Mouse (Mus musculus): Measurements from ENCODE around the gene Stk38l. TPM values are rescaled to one million over a fixed set of nuclear protein-coding genes. Genes with fewer than 3 reads are reported as not detected.

The Stk38l gene
- 1.3 and 2.9 TPM in 2 replicates for total RNA-seq (2017)

- peak; percentile 95 for ATAC-seq (replicated peaks; ENCODE audit: low read depth, poor library complexity, severe bottlenecking)
Measured at GRCm38 (mm10) chr6:146724581-146725383, at the start of gene Stk38l. Stk38l (plus strand) TSS chr6:146724995.

DNA sequence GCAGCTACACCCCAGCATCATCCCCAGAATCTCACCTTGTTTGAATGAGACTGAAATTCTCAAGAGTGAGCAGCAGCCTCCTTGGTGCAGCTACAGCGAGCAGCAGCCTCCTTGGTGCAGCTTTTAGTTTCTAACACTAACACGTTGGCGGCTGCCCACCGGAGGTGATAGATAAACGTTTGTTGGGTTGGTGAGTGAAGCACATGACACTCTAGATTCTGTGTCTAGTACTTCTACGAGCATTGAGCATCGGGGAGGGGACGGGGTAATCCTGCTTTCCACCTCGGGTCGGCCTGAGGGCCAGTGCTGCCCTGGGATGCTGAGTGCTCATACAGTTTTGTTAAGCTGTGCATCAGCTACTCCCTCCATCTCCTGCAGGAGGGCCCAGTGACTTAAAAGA is 47.9 kb upstream of the Stk38l start:
- ATAC-seq (replicated peaks; ENCODE audit: low read depth, poor library complexity, severe bottlenecking): no peak

DNA sequence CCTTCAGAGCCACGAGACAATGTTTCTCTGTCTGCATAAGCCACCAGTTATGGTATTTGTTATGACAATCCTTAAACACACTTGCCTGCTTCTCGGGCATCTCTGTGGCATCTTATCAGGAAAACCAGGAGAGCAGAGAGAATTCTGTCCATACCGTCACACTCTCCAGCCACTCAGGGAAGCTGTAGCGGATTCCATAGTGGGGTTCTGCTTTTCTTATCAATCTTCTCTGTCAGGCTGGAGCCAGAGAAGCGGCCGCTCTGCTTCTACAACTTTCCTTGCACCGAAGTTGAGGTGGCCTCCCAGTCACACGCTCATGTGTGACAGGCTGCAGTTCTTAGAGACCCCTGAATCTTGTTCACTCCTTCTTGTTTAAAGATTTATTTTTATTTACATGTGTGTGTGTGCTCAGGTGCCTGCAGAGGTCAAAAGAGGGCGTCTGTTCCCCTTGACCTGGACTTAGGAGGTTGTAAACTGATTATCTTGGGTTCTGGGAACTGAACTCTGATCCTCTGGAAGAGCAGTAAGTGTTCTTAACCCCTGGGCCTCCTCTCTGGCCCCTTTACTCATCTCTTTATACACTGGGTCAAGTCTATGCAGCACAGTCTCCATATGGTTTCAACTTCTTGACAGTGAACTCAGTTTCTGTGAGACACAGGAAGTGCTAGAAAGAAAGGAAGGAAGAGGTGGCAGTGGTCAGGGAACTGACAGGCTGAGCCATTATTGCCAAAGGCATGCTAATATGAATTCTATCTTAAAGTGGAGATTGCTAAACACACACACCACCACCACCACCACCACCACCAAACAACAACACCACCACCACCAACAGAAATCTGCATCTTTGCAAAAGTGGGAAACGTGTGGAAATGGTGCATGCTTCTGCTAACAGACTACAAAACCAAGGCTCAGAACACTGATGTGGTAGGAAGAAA is 46.4 kb upstream of the Stk38l start:
- ATAC-seq (replicated peaks; ENCODE audit: low read depth, poor library complexity, severe bottlenecking): peak; percentile 34; the same call in 1 of the 2 replicates

GRCm38 (mm10) chr6:146683881-146684280 is 40.9 kb upstream of the Stk38l start:
- ATAC-seq (replicated peaks; ENCODE audit: low read depth, poor library complexity, severe bottlenecking): no peak

DNA sequence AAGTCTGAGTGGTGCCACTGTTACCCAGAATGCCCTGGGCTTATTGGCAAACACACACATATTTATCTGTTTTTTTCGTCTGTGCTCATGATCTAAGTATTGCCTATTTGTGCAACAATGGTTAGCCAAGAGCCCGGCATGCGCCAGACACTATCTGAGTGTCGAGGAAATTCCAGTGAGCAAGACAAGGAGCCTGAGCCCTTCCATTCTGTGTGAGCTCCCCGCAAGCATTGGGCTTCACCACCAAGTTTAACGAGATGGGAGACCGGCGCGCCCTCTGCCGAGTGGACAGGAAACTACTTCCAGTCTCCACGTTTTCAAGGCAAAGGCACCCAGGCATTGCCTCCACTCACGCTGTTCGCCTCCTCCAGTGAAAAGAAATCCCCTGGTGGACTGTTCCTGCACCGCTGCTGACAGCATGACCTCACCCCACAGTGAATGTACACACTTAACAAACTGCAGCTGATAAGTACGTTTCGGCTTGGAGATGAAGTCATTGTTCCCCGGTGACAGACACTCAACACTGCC is 39.0 kb upstream of the Stk38l start:
- ATAC-seq (replicated peaks; ENCODE audit: low read depth, poor library complexity, severe bottlenecking): peak; percentile 40

DNA sequence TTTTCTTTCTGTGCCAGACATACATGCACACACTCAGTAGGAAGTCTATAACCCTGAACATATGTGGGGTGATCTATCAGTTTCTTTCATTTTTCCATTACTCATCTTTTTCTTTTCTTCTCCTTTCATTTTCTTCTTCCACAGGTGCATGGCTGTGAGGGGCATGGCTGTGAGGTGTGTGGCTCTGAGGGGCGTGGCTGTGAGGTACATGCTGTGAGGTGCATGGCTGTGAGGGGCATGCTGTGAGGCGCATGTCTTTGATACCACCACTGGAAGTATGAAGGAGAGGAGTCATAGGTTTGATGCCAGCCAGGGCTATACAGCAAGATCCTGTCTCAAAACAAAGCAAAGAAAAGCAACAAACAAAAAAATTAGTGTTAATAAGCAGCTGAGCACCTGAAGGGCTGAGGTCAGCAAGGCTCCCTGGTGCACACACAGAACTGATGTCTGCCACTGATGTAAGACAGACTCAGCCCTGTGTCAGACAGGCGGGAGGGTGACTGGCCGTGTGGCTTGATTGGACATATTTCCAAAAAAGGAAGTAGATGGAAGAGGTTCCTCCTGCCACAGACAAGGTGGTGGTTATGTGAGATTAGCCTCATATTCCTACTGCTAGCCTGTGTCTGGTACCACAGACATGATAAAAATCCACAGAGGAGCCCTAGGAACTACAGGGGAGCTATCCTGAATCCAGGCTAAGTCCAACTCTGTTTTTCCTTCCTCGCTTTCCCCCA is 38.2 kb upstream of the Stk38l start:
- ATAC-seq (replicated peaks; ENCODE audit: low read depth, poor library complexity, severe bottlenecking): peak; percentile 98

DNA sequence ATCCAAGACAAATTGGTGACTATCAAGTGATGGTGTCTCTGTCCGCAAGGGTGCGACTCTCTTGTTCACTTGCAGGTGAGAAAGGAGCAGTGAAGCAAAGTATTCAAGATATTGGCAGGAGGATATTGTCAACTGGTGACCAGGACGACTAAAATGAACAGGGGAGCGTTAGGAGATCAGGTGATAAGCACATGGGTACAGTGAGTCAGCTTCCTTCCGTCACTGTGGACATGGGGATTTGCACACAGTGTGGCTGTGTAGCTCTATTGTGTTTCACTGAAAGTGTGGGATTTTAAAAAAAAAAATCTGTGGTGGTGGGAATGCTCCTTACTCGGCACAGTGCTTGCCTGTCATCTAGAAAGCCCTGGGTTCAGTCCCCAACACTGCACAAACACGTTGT is 36.8 kb upstream of the Stk38l start:
- no peak for ATAC-seq (replicated peaks; ENCODE audit: low read depth, poor library complexity, severe bottlenecking)

DNA sequence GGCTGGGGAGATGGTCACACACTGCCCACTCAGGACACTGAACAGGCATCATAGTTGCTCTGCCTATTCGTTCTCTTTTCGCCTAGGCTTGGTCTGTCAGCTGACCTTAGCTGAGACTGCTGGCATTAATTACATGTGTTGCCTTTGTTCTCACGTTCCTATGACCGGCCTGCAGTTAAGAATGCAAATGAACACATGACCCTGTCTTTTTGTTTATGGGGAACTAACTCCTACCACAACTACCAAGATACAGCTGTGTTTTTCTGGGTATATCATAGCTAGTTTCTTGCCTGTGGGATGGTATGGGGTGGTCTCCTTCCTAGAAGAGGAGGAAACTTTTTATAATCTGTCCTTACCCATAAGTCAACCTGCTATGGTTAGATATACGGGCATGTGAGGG is 35.9 kb upstream of the Stk38l start:
- no peak for ATAC-seq (replicated peaks; ENCODE audit: low read depth, poor library complexity, severe bottlenecking)

DNA sequence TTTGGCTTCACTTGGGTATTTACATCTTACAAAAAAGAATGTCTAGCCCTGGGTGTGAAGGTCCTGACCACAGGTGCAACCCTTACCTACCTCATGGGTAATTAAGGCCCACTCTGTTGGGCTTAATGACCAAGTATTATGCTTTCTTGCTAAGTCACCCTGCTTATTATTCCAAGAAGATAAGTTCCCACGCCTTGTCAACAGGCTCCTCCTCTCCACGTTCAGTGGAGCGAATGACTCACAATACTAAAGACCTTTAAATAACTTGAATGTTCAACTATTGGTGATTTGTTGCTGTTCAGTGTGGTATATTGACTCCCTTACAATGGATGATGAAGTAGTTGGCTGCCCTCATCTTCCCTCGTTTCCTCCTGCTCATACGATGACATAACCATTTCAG is 27.0 kb upstream of the Stk38l start:
- no peak for ATAC-seq (replicated peaks; ENCODE audit: low read depth, poor library complexity, severe bottlenecking)

- ATAC-seq (replicated peaks; ENCODE audit: low read depth, poor library complexity, severe bottlenecking): no peak
Measured at GRCm38 (mm10) chr6:146698376-146698775, 26.4 kb upstream of the Stk38l start.

GRCm38 (mm10) chr6:146700461-146700860 is 24.3 kb upstream of the Stk38l start:
- no peak for ATAC-seq (replicated peaks; ENCODE audit: low read depth, poor library complexity, severe bottlenecking)

DNA sequence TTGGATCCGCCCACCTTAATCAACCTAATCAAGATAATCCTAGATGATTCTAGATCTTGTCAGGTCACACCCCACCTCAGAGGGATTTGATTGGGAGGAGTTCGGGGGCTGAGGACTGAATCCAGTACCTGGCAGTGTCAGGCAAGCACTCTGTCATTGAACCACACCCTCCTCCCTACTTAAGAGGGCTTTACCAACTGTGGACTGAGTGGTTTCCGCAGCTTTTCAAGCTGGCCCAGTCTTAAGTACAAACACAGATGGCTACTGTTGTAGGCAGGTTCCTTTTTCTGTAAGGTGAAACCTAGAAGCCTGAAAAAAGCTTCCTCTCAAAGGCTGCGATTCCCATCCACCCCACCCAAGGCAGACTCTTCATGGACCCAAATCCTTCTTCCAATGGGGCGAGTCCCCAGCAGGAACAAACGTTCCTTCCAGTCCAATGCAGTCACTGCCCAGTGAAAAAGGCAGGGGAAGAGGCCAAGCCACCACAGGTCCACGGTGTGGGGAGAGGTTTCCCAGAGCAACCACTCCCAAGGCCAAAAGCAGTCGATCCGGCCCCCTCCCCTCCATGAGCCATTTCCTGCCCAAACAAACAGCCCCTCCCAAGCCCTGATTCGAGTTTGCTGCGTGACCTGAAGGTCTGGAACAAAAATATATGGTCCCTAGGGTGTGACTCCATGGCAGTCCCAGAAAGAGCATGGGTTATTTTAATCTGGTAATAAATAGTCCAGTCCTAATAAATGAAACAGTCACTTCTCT is 22.5 kb upstream of the Stk38l start:
- ATAC-seq (replicated peaks; ENCODE audit: low read depth, poor library complexity, severe bottlenecking): peak; percentile 68

GRCm38 (mm10) chr6:146703351-146703750 is 21.4 kb upstream of the Stk38l start:
- no peak for ATAC-seq (replicated peaks; ENCODE audit: low read depth, poor library complexity, severe bottlenecking)

GRCm38 (mm10) chr6:146705631-146706030 is 19.2 kb upstream of the Stk38l start:
- no peak for ATAC-seq (replicated peaks; ENCODE audit: low read depth, poor library complexity, severe bottlenecking)

DNA sequence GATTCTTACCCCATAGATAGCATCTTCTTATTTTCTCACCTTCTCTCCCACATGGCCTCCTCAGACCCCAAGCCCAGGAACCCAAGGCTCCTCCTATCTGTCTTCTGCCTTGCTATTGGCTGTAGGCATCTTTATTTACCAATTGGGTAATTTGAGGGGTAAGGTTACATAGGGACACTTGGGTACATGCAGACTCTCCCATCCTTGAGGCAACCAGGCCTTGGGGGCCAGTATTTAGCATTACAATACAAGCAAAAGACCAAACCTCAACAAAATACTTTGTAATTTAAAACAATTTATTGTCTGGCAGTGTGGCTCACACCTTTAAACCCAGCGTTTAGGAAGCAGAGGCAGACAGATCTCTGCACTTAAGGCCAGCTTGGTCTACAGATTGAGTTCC is 5.2 kb upstream of the Stk38l start:
- ATAC-seq (replicated peaks; ENCODE audit: low read depth, poor library complexity, severe bottlenecking): no peak

GRCm38 (mm10) chr6:146723805-146724204 is 990 bp upstream of the Stk38l start:
- no peak for ATAC-seq (replicated peaks; ENCODE audit: low read depth, poor library complexity, severe bottlenecking)

- peak; percentile 37 for ATAC-seq (replicated peaks; ENCODE audit: low read depth, poor library complexity, severe bottlenecking)
Measured at GRCm38 (mm10) chr6:146725384-146725791, 593 bp downstream of the Stk38l start.

DNA sequence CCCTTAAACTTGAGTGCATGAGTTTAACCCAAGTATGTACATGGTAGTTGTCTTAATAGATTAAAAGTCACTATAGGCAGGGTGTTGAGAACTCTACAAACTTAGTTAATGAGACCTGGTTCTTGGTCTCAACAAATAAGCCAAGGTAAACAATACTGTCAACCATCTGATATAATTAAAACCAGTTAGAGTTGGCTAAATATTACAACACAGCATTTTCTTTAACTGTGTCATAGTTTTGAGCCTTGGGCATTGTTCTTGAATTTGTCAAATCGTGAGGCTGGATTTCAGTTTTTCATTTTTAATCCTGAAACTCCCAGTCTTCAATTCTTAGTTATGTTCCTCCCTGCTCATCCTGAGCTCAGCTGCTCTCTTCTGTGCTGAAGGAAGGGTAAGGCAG is 6.2 kb downstream of the Stk38l start:
- no peak for ATAC-seq (replicated peaks; ENCODE audit: low read depth, poor library complexity, severe bottlenecking)

GRCm38 (mm10) chr6:146731692-146732091 is 6.9 kb downstream of the Stk38l start:
- no peak for ATAC-seq (replicated peaks; ENCODE audit: low read depth, poor library complexity, severe bottlenecking)

Measured in common myeloid progenitor, adult 5-6 weeks (primary cell).